Mouse (Mus musculus) brain, adult 2 months (tissue): ENCODE results near the gene St6gal1.

ENCODE experiments used
- DNase-seq: peaks from one replicate; pipeline ENCODE4 v3.0.0; 2011; ENCODE audit warnings: low read depth, low spot score

The St6gal1 gene

DNA sequence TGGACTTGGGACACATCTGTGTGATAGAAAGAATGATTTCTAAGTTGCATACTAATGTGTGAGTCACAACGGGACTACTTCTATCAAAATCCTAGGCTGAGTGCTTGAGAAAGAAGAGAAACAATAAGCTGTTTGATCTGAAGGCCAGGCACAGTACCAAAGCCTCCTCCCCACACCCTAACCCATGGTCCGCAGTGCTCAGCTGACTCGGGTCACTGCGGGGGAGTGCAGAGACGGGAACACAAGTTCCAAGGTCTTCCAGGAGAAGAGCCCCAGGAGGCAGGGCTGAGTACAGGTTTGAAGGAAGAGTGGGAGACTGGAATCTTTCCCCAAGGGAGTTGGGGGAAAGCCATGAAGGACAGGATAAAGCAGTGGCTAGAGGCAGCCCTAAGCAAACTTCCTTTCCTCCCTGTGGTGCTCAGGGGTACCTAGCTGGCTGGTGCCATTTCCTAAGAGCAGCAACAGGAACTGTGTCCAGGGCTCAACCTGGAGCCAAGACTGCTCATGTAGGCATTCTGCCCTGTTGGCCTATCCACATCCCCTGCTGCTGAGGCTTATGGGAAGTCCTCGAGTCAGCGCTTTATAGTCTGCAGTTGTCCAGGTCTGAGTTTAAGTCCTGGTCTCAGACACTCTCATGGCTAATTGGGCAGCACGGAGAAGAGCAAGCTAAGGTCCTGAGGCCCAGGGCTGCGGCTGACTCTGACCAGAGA lies 48.1 kb downstream of the St6gal1 start:
- DNase-seq: peak; percentile 78

GRCm38 (mm10) chr16:23274005-23274404 lies 49.5 kb downstream of the St6gal1 start:
- no peak for DNase-seq

GRCm38 (mm10) chr16:23274606-23275310 lies 50.2 kb downstream of the St6gal1 start:
- DNase-seq: no peak

GRCm38 (mm10) chr16:23275661-23276060 lies 51.1 kb downstream of the St6gal1 start:
- DNase-seq: no peak

DNA sequence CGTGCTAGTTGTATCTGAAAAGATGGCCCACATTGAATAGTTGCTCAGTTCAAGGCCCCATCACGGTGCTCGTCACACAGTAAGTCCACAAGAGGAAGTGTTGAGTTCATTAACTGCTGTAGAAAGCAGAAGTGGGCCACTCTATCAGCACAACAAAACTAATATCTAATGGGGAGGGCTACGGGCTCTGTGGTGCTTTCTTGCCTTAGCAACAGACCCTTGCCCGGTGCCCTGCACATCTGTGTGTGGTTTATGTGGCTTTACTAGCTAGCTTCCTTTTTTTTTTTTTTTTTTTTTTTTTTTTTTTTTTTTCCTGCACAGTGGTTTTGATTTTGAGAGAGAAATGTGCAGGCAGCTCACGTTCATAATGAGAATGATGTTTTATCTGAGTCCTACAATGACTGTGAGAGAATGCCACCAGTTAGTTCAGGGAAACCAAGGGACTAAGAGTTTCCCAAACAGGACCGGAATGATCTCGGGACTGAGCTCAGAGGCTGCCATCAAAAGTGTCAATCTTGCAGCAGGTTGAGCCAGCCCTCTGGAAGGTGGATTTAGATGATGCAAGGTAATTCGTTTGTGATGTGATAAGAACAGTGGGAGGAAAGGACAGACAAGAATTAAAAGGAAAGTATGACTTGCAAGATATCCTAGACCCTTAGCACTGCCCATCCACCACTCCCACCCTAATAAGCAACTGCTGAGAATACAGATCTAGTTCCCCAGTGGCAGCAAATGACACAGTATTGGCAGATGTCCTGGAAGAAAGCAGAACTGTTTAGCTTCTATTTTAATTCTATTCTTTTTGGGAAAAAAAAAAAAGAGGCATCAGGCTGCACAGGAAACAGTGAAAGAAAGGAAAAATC lies 55.6 kb downstream of the St6gal1 start:
- DNase-seq: peak; percentile 56

DNA sequence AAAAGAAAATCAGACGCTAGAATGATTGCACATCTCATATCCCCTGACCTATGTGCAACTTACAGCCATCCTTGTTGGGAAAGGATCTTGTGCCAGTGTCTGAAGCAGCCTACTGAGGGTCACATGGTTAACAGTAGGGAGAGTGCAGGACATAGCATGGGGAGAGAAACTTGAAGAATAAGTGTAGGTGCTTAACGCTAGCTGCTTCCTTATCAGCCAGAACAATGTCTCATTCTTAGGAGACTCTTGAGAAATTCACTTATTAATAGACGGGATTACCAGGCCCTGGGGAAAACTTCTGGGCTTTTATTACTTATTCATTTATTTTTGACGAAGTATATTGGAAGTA lies 56.2 kb downstream of the St6gal1 start:
- DNase-seq: no peak

- DNase-seq: no peak
Observed at GRCm38 (mm10) chr16:23282241-23282640, 57.7 kb downstream of the St6gal1 start.

- DNase-seq: no peak
Observed at GRCm38 (mm10) chr16:23282941-23283340, 58.4 kb downstream of the St6gal1 start.

DNA sequence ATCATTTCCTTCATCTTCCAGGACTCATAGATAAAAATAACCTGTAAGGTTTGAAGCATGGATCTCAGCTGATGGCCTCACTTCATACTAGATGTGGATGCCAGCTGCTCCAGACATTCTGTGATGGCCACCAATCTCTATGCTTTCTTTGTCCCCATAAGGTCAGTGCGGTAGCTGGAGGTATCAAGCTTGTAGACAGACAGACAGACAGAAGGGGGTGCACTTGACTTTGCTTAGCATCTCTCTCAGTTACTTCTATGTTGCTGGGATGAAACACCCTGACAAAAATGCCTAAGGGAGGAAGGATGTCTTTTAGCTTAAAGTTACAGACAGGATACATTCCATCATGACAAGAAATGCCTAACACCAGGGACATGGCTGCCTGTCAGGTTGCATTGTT lies 59.1 kb downstream of the St6gal1 start:
- DNase-seq: no peak

DNA sequence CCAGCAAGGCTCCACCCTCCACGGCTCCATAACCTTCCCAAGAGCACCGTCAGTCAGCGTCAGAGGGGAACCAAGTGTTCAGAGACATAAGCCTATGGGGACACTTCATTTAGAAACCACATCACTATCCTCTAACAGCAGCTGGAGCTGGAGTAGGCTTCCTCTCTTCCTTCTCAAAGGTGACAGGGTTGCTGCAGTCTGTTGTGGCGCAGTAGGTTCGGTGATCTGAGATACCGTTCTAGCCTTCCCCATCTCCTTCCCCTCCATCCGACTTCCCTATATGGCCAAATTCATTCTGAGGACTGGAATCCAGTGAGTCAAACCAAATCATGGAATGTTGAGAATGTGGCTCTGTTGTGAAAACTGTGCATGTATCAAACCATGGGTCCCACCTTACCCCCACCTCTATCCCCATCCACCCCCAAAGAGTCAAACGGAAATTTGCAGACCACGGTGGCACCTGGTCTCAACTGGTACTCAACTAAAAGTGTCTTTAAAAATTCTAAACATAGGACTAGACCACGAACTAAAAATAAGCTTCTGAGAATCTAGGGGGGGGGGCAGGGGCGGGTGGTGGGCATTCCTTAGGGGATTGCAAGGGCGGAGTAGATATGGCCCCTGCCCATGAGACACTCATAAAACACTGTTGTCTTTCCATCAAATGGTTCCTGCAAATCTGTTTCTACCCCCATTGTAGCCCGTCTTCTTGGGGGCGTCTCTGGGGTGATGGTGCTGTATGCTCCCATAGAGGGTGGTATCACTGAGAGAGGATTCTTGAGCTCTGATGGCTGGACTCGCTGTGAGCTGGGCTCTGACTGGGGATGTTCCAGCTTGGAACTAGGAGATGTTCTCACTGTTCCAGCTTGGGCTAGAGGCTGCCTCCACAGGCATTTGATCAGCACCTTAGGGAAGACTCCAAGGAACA lies 60.2 kb downstream of the St6gal1 start:
- DNase-seq: no peak

DNA sequence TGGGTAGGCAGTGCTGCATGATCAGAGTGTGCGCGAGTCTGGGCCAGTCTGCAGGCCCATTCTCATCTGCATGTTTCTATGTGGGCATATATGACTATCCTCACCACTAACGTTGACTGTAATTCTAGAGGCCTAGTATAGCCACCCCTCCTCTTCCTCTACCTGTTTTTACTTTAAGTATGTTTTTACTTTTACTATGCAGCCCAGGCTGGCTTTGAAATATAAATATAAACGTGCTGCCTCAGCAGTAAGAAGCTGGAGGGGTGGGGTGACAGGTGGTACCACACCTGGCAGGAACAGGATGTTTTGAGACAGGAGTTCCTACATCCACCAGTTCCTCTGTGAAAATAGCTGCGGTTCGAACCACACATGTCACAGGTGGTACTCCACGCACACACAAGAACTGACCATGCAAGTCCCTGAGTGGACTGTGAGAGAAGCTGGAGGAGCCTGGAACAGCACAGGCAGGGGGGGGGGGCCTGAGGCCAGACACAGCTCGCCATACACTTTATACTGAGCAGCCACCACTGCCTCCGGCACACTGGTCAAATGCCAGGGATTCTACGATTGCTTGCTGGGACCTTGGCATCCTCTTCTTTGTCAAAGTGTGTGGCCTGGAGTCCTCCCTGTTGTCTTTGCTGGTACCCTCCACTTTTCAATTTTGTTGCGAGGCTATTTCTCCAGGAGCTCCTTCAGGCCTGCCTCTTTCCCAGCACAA lies 62.0 kb downstream of the St6gal1 start:
- no peak for DNase-seq

DNA sequence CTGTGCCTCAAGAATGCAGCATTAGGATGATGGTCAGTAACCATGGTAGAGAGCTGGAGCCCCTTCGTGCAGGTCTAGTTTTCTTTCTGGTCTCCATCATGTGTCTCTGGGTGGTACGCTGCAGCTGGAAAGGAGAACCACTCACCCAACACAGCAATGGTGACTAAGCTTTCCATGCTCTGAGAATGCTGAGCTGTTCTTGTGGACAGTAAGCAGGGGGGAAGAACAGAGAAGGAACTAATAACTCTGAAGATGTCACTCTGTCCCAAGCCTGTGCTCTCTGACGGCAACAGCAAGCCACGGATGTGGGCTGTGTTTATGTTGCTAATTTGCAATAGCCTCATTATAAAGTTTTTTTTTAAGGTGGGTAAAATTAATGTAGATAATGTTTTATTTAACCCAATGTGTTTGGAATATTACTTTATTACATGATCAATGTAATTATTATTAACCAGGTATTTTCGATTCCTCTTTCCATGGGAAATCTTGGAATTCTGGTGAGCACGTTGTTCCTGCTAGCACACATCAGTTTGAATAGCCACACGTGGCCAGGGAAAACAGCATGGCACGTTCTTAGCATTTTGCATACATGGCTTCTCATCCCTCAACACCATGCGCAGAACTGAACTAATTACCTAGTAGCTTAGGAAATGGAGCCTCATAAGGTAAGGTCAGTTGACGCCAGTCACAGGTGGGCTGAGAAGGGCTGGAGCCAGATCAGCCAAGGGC lies 62.9 kb downstream of the St6gal1 start:
- peak; percentile 31 for DNase-seq

DNA sequence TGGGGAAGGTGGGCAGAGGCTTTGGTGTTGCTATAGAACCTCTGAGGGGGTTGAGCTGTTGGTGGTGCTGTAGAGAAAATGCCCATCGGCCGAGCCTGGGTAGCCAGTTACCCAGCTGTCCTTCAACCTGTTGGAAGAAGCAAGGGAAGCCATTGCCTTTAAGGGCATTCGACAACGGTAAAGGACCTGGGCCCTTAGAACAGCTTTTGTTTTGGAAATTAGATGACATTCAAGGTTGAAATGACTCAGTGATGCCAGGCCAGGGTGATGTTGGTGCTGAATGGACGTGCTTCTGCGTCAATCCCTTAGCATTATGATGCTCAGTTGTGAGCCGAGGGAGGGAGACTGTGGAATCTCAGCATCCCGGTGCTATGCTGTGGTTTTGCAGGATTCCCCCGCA lies 63.6 kb downstream of the St6gal1 start:
- DNase-seq: no peak

DNA sequence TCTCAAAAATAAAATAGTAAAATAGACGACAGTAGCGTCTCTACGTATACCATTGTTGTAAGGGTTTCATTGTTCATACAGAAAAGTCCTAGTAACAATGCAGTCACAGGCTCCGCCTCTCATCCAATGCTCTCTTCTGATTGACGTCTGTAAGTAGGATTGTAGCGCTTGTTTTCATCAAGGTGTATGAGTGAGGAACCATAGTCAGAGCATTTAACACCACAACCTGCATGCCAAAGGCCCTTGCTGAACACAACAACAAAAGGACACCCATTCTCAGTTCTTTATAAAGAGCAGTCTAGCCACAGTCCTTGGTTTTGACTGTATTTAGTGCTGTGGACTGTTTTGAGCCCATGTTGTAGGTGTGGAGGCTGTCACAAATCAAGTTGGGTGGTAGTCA lies 64.9 kb downstream of the St6gal1 start:
- no peak for DNase-seq

- DNase-seq: no peak
Observed at GRCm38 (mm10) chr16:23290171-23290570, 65.6 kb downstream of the St6gal1 start.

DNA sequence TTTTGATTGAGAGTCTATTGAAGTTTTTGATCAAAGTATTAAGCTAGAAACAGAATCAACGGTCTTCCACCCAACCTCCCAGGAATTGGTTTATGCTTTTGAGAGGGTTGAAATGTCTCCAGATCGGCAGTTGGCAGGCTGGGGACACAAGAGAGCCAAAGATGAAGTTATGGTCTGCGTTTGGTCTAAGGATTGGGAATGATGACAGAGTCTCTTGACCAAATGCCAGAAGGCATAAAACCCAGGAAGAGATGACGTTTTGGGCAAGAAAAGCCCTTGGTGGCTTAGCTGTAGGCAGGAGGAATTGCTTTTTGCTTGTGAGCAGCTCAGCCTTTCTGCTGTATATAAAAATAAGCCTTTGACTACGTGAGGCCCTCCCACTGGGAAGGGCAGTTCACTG lies 67.0 kb downstream of the St6gal1 start:
- peak; percentile 24 for DNase-seq

DNA sequence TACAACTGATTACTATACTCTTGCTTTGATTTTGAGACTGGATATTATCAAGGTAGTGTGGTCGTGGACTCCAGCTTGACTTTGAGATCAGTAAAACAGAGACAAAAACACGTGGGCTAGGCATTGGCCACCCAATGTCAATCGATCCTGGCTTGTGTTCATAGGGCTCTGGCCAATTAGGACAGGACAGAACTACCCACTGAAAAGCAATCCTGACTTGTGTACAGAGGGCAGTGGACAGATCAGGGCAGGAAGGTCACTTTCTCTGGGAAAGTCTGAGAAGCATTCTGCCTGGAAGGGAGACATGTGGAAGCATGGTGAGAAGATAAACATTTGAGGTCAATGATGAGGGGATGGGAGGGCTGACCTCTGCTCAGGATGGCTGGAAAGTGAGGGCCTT lies 69.7 kb downstream of the St6gal1 start:
- no peak for DNase-seq

GRCm38 (mm10) chr16:23294747-23295146 lies 70.2 kb downstream of the St6gal1 start:
- no peak for DNase-seq

DNA sequence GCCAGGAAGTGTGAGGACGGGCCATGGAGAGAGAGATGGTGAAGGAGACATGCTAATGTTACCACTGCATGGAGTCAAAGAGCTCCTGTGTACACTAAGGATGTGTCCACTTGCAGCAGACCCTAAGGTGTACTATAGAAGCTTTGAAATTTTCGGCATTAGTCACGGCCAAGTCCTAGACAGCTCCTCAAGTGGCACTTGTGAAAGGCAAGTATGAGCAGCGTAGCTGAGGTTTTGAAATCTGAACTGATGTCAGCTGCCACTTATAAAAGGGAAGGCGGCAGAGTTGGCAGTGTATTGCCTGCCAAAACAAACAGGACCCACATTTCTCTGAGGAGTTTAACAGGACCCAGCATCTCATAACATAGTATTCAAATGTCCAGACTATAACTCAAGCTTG lies 71.2 kb downstream of the St6gal1 start:
- no peak for DNase-seq

DNA sequence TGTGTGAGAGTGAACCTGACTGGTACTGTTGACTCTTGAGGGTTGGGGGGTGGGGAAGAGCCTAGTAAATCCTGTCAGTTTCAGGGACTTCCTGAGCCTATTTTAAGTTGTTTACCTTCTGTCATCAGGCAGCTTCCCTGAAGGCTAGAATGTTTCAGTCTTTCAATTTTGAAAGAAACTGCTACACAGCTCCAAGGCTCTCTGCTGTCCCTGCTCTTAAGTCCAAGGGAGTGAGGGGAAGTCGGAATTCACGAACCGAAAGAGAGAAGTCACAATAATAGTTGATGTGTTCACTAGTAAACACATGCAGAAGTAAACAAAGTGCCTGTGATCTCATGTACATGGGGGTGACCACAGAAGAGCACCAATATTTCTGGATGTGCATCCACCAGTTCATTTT lies 72.2 kb downstream of the St6gal1 start:
- DNase-seq: no peak
